Mouse (Mus musculus): Measurements from ENCODE around the gene Asap3.

The Asap3 gene

DNA sequence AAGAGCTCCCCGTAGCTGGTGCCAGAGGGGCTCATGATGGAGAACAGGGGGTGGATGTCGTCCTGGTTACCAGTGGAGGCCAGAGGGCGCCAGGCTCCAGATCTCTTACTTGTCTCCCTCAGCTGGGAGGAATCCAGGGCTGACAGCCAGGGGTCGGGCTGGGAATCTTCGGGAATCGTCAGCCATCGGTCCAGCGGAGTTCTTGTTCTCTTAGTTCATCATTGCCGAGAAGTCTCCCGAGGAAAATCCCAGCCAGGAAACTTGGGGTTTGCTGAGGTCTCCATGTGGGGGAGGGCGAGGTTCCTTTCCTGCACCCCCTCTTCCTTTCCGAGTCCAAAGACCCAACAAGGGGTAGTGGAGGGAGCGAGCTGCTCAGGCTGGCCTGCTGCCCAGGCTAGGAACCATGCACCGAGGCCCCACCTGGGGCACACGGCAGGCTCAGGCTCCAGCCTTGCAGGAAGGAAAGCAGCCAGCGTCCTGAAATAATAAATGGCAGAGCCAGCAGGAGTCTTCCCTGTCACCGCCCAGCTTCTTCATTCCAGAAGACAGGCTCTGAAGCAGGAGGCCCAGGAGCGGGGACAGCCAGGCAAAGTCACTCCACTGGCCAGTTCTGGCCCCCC, 12.5 kb downstream of the Asap3 start:
- no peak for DNase-seq (ENCODE audit: low read depth, low spot score)

DNA sequence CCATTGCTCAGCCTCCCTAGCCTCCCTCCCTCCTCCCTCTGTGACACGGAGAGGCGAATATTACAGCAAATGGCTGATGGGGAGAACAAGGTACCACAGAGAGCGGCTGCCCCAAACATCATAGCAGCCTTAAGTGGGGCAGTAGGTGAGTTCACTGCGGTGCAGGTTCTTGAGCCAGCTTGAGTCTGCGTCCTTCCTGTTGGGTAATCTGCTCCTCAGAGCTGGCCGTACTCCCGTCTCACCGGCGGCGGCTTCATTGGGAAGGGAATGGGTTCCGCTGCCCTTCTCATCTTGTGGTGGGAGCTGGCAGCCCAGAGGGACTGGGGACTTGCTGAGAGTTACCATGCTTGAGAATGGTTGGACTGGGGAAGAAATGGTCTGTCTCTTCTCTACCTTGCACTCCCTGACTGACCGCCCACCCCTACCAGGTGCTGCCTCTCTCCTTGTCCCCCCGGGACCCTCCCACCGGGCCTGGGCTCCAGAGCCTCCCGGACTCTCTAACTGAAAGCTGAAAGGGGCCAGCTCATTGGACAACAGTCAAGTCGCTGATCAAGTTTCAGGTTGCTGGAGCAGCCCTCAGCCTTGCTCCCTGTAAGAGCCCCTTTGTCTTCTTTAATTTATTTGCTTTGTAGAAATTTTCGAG, 14.1 kb downstream of the Asap3 start:
- DNase-seq (ENCODE audit: low read depth, low spot score): no peak

DNA sequence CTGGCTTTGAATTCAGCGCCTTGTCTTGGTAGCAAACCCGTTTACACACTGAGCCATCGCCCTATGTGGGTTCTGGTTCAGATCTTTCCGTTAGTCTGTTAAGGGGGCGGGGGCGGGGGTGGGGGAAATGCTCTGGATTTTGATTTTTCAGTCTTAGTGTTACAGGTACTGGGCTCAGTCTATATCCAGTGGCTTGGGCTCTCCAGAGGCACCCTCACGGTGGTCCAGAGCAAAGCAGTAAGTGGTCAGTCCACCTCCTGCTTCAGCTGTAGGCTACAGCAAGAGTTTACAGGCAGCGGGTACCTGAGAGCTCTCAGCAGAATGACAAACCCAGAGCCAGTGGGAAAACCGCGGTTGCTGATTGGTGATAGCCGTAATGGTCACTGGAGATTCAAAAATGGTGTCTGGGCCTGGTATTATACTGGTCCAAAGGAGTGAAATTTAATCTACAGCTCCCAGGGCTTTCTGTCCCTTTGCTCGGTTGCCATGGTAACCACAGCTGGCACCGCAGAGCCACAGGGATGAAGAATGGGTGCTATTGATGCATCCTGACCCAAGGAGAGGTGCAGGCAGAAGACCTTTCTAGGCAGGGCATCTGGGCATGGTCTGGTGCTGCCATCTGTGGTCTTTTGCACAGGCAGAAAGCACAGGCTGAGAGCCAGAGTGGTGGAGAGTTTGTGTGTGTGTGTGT, 17.5 kb downstream of the Asap3 start:
- peak; percentile 36 for DNase-seq (ENCODE audit: low read depth, low spot score)

DNA sequence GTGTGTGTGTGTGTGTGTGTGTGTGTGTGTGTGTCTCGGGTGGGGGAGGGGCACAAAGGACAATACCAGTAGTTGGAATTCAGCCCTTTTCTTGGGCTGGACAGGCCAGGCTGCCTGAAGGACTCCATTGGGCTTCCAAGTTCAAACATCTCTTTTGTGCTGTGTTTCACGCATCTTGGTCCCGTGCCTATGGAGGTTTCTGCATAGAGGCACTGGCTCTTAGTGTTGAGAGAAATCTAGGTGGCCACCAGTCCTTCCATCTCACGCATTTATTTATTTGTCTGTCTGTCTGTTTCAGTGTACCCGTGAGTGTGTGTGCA, 18.0 kb downstream of the Asap3 start:
- DNase-seq (ENCODE audit: low read depth, low spot score): no peak

DNA sequence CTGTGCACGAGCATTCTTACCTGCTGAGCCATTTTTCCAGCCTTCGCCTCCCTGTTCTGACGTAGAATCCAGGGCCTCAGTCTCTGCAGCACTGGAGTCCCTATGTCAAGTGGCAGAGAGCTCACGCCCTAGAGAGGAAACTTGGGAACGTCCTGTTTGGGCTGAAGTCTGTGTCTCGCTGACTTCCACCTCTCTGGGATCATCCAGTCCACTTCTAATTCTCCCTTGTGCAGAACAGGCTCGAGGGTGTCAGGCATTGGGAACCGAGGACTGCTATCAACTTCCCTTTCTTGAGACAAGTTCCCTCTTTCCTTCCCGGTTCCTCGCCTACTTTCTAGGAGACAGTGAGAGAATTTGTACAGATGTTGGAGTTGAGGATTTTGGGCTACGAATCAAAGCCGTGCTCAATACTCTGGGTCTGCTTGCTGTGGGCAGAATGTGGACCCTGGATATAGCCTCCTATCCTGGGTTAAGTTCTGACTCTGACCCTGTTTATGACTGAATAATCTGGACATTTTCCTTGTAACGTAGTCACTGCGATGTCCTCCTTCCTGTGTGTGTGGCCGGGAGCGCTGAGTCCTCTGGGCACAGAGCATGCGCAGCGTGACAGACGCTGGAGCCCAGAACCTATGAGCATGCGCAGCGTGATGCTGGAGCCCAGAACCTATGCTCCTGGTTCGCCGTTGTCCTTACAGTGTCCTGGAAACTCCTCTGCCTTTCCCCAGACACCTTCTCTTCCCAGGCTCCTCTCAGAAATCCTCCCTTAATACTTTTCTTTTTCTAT, 18.7 kb downstream of the Asap3 start:
- DNase-seq (ENCODE audit: low read depth, low spot score): no peak

DNA sequence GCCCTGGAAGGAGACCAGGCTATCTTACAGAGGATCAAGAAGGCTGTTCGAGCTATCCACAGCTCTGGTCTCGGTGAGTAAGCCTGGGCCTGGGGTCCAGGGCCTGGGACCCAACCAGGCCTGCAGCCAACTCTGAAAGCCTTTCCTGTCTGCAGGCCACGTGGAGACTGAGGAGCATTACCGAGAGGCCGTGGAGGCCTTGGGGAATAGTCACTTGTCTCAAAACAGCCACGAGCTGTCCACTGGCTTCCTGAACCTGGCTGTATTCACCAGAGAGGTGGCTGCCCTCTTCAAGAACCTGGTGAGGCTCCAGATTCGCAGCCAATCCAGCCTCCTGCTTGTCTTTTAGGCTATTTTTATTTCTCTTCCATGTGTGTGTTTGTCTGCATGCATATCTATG, 21.2 kb downstream of the Asap3 start:
- no peak for DNase-seq (ENCODE audit: low read depth, low spot score)

DNA sequence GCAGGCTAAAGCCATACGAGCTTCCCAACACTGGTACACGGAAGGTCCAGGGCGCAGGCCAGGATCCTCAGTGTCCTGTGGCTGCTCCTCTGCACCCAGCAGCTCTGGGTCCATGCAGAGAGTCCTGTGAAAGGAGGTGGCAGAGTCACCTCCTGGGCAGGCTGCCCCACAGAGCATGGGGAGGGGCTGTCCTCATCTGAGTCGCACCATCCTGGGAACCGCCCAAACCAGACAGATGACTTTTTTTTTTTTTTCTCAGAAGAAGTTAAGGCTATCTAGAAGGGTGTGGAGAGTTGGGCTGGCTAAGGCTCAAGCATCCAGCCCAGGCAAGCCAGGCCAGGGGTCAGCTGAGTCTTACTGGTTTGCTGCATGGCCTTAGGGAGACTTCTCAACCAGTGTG, 22.5 kb downstream of the Asap3 start:
- DNase-seq (ENCODE audit: low read depth, low spot score): no peak

DNA sequence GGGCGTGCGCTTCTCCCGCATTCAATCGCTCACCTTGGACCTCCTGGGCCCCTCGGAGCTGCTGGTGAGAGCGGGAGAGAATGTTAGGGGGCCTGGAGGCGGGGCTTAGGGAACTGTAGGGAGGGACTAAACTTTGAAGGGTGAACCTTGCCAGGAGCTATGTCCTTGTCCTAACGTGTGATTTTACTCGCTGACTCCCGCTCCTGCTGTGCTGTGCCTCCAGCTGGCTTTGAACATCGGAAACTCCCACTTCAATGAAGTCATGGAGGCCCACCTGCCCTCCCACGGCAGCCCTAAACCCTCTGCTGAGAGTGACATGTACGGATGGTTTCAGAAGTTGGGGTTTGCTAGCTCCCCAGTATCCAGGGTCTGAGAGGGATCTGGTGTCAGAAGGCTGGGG, 32.5 kb downstream of the Asap3 start:
- no peak for DNase-seq (ENCODE audit: low read depth, low spot score)

DNA sequence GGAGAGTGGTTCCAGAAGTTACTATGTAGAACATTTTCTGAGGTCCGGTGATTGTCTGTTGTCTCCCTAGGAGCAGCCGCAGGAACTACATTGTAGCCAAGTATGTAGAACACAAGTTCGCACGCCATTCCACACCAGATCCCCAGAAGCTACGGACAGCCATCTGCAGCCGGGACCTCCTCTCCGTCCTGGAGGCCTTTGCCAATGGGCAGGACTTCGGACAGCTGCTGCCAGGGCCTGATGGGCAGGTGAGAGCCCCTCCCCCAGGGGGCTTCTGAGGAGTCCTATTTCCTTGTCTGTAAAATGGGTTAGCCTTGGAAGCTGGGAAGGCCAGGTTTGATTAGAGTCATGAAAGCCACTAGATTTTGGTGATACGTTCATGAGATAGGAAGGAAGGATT, 32.9 kb downstream of the Asap3 start:
- no peak for DNase-seq (ENCODE audit: low read depth, low spot score)

DNA sequence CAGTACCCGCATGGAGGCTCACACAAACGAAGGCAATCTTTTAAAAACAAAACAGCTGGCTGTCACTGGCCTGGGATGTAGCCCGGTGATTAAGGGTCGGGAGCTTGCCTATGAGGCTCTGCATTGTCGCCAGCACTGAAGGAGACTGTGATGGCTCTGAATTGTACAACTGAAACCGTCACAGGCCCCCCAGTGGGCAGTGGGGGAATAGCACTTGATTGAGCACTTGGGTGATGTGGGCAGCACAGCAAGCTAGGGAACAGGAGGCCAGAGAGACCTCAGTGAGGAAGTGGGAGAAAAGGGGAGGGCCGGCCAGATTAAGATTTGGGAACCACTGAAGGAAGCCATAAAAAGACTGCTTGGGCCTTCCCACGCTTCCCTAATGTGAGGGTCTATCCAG, 33.5 kb downstream of the Asap3 start:
- peak; percentile 36 for DNase-seq (ENCODE audit: low read depth, low spot score)

DNA sequence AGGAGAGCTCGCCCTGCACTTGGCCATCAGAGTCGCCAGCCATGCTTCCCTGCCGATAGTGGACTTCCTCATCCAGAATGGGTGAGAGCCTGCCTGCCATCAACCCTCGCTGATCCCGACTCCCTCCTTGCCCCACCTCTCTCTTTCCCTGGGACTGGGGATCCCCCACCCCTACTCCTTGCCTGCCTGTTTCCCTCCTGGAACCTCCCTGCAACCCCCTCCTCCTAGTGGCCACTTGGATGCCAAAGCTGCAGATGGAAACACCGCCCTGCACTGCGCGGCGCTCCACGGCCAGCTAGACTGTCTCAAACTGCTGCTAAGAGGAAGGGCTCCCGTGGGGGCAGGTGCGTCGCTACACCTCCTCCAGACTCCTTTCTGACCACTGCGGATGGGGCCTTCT, 34.0 kb downstream of the Asap3 start:
- no peak for DNase-seq (ENCODE audit: low read depth, low spot score)

DNA sequence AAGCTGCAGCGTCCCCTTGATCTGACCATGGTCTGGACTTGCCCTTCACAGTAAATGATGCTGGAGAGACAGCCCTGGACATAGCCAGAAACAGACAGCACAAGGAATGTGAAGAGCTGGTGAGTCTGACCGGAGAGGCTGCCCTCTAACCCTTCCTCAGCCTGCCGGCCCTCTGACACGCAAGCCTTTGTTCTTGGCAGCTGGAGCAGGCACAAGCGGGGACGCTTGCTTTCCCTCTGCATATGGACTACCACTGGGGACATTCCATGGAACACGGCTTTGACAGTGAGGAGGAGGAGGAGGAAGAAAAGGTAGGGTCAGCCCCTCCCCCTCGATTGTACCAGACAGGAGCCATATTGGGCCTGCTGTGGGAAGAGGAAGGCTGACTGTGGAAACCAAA, 34.8 kb downstream of the Asap3 start:
- DNase-seq (ENCODE audit: low read depth, low spot score): no peak

DNA sequence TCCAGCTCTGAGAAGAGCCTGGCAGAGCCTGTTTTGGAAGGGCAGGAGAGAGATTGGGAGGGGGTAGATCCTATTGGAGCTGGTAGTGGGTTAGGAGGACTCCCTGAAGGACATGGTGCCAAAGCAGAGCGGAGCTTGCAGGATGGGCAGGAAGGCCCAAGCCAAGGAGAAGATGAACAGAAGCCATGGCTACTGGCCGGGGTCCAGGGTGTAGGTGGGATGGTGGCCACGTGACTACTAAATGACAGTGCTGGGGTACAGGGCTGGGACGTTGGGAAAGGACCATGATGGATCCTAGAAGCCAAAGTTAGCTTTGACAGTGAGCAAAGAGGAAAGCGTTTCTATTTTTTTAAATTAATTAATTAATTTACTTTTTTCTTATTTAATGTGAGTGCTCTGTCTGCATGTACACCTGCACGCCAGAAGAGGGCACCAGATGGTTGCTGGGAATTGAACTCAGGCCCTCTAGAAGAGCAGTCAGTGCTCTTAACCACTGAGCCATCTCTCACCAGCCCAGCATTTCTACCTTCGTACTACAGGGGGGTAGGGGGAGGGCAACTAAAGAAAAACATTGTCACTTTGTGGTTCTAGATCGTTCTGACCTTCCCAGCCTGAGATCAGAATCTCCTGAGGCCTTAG, 36.0 kb downstream of the Asap3 start:
- no peak for DNase-seq (ENCODE audit: low read depth, low spot score)

DNA sequence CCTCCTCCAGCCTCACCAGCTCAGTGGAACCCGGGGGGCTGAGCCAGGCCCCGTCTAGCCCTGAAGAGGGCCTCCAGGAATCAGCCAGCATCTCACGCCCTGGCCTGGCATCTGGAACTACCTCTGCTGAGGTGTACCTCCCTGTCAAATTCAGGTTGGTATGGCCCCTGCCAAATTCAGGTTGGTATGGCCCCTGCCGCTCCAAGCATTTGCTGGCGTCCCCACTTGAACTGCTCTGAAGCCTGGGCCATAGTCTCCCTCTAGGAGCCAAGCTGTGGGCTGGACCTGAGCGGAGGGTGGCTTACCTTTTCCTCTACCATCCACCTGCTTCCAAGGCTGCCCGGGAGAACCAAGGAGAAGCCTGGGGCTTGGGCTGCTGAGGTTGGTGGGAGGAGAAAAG, 36.6 kb downstream of the Asap3 start:
- no peak for DNase-seq (ENCODE audit: low read depth, low spot score)

DNA sequence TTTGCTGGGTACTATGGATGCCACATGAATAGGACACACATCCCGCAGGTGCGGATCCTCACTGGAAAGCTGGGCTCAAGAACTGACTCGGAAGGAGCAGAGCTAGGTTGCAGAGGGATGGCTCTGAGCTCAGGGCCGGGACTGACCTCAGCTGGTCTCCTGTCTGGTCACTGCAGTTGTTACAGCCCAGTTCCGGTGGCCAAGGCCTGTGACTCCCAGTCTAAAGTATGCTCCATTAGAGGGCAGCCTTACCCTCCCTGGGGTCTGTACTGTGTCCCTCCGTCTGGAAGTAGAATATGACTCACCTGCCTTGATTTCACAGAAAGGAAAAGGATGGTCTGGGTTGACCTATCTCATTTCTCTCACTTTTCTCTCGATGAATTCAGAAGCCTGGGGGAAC, 38.0 kb downstream of the Asap3 start:
- no peak for DNase-seq (ENCODE audit: low read depth, low spot score)

DNA sequence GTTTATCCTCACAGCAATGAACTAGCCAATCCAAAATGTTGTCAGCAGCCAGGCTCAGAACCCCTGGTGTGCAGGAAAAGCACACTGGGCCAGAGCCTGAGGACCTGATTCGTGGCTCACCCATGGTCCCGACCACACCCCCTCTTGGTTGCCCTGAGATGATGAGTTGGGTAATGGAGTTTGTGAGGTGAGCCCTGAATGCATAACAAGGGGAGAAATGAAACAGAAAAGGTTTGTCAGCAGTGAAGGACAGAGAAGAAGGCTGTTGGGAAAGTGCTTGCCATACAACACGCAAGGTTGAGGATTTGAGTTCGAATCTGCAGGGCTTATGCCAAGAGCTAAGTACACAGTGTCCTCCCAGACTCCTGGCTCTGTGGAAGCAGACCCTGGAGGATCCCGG, 39.5 kb downstream of the Asap3 start:
- no peak for DNase-seq (ENCODE audit: low read depth, low spot score)

DNA sequence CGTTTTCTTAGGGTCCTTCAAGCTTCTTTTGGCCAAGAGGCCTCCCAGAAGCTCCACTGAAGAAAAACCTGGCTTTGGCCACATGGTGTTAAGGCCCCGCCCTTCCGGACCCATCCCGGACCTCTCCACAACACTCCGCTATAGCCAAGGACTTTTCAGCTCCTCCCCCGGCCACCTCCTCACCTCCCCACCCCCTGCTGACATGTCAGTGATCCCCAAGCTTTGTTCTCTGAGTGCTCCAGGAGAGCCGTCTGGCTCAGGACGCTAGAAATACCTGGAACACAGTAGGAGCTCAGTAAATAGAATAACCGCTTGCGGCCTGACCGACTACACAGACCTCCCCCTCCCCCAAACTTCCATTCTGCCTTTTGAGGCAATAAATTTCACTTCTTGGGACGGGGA, 40.4 kb downstream of the Asap3 start:
- no peak for DNase-seq (ENCODE audit: low read depth, low spot score)

DNA sequence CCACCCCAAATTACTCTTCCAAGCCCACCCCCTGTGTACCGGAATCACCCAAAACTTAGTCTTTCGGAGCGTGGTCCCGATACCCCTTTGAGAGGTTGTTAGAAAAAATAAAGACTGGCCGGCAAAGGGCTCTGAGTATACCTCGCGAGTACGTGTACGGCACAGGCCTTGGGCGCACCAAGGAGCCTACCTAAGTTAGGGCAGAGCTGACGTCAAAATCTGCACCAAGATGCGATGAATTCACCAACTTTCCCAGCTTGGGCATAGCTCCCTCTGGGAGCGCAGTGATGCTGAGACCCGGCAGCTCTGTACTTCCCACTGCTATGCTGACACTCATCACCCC, 41.2 kb downstream of the Asap3 start:
- DNase-seq (ENCODE audit: low read depth, low spot score): no peak

DNA sequence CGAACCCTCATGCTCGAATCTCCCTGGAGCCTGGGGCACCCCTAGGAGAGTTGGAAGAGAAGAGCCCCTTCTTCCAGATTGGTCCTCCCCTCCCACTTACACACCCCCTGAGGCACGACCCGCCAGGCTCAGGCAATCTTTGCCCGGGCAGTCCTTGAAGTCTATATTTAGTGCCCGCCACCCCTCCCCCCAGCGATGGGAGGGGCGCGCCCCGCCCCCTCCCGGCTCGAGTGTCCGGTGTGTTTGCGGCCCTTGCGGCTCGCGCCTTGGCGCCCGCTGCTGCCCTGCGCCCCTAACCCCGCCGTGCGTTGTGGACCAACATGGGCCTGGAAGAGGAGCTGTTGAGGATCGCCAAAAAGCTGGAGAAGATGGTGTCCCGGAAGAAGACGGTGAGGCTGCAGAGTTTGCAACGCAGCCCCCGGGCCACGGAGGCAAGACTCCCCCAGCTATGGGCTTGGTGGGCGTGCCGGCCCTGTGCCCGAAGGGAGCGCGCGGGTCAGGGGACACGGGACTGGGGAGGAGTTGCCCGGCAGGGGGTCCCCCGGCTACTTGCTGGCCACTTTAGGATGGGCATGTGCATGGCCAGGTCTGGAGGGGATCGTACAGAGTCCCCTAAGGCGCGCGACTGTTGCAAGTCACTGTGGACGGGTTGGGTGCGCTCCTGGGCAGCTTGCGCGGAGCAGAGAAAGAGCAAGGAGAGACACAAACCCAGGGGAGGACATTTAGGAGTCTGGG, 41.7 kb downstream of the Asap3 start, which contains the start of gene Tcea3:
Tcea3 (plus strand) TSS at position 1 of the 735 bp plus-strand sequence.
- DNase-seq (ENCODE audit: low read depth, low spot score): no peak

DNA sequence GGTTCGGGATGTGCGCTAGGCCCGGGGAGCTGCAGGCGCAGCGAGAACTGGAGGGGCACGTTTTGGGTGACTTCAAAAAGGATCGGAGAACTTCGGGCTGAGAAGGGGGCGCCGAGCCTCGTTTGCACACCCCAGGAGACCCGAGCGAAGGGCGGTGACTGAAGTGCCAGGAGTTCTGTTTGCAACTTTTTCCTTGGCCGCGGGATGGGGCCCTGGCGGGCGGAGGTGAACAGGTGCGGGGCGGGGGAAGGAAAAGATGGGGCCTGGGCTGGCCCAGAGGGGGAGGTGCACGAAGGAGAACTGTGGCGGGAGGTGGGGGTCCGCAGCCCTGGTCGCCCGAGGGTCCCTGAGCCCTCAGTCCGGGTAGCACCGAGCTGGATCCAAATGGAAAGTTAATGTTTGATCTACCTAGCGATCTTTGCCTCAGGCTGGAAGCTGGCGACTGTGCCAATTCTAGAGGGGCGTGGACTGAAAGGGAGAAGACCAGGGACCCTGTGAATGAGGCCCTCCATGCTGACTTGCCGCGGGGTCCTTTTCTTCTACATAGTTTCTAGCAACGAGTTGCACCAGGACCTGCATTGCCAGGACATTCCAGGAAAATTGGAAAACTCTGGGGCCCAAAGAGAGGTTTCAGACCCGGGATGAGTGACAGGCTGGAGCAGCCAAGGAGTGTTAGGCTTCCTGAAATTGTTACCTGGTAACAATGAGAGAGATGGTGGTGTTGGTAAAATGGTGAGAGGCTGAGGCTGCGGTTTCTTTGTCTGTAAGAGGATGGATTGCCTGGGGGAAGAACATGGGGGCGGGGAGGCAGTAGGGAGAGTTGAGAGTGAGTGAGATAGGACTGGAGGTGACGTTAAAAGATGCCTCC, 42.5 kb downstream of the Asap3 start:
- no peak for DNase-seq (ENCODE audit: low read depth, low spot score)

DNA sequence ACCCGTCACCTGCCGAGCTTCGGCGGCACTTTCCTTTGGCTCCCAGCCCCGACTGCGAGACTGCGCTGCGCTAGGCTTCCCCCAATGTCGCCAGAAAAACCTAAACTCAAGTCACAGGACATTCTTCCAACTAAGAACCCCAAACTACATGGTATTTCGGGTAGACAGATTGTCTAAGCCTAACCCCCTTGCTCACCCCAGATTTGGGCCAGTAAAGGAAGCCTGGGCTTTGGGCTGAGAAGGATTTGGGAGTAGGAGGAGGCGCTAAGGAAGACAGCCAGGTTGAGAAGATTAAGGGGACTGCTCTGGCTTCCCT, 43.1 kb downstream of the Asap3 start:
- no peak for DNase-seq (ENCODE audit: low read depth, low spot score)

Data from telencephalon, adult 2 months (tissue).